Mouse (Mus musculus) neural tube, embryonic 13.5 days (tissue): ENCODE measurements around the gene Rhag. TPM values are rescaled to one million over a fixed set of nuclear protein-coding genes. Genes with fewer than 3 reads are reported as not detected.

Source experiments
- ATAC-seq: fragments of 200-750 bp; cut with Nextera tagmentation; 2 replicates; pipeline ENCODE4 v1.8.0; 2017; ENCODE audit warnings: low read depth, mild to moderate bottlenecking, moderate TSS enrichment, moderate library complexity
- H3K27ac ChIP-seq: fragments of 300-500 bp; sonication (generic); replicated peaks from 2 replicates; pipeline ENCODE4 v1.5.1; 2015; ENCODE audit warnings: moderate library complexity, mild to moderate bottlenecking, inconsistent platforms
- H3K27me3 ChIP-seq: fragments of 300-500 bp; sonication (generic); 2 replicates; pipeline ENCODE4 v1.6.1; 2015; ENCODE audit warnings: mild to moderate bottlenecking, inconsistent platforms
- H3K36me3 ChIP-seq: fragments of 300-500 bp; sonication (generic); 2 replicates; pipeline ENCODE4 v1.6.1; 2015; ENCODE audit warnings: mild to moderate bottlenecking, inconsistent platforms
- H3K4me1 ChIP-seq: fragments of 300-500 bp; sonication (generic); replicated peaks from 2 replicates; pipeline ENCODE4 v1.6.1; 2015; ENCODE audit warnings: inconsistent platforms
- H3K4me2 ChIP-seq: fragments of 300-500 bp; sonication (generic); 2 replicates; pipeline ENCODE4 v1.6.1; 2015; ENCODE audit warnings: inconsistent platforms, mild to moderate bottlenecking, moderate library complexity
- H3K4me3 ChIP-seq: fragments of 300-500 bp; sonication (generic); 2 replicates; pipeline ENCODE4 v1.5.1; 2015; ENCODE audit warnings: mild to moderate bottlenecking, inconsistent platforms
- H3K9ac ChIP-seq: fragments of 300-500 bp; sonication (generic); 2 replicates; pipeline ENCODE4 v1.6.1; 2015; ENCODE audit warnings: moderate library complexity, mild to moderate bottlenecking, inconsistent platforms
- H3K9me3 ChIP-seq: fragments of 300-500 bp; sonication (generic); 2 replicates; pipeline ENCODE4 v1.6.1; 2016; ENCODE audit warnings: inconsistent platforms
- WGBS: fragments of 180-500 bp; shearing (Covaris S2); methylation state at CpG from one replicate; pipeline ENCODE4 v1.1.7; 2015; 5-methylcytosine and 5-hydroxymethylcytosine counted together
- polyA plus RNA-seq: library from polyadenylated mRNA; unstranded; fragments of >200 nt; fragmentation: Nextera tagmentation; extraction: Ambion mirVana; gene quantifications from 2 replicates; pipeline ENCODE4 v1.2.1, GENCODE M21; 2015

Rhag gene
- polyA plus RNA-seq, 1 experiment from 2014 or later, result 0.95 TPM

- no peak for ATAC-seq
- Histone ChIP-seq H3K9ac (no peak overlapping the region), H3K27ac (no peak overlapping the region), H3K9me3 (no peaks in the 10 kb centered on the region), H3K36me3 (no peaks in the 10 kb centered on the region), H3K4me1 (no peaks in the 10 kb centered on the region), H3K27me3 (no peaks in the 10 kb centered on the region), H3K4me2 (no peak overlapping the region), H3K4me3 (no peak overlapping the region)
- 83% methylated on average over 9 of the region's 9 CpGs for WGBS
Measured at GRCm38 (mm10) chr17:40821477-40821876, 10.6 kb downstream of the Rhag start.

DNA sequence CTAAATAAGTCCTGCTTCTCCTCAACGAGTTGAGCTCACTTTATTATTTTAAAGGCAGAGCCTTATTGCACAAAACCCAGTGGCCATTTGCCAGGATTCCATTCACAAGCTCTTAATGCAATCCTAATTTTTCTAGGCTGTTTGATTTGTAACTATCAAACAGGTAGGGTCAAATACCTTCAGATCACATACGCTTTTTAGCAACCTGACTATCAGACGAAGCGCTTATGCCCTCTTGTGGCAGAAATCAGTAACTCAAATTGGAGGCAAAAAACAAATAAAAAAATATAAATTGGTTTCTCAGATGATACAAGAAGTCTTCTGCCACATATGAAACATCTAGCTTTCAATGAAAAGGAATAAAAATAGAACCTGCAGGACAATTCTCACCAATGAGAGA lies 12.9 kb downstream of the Rhag start:
- Histone ChIP-seq H3K9me3 (no peaks in the 10 kb centered on the region), H3K36me3 (no peaks in the 10 kb centered on the region), H3K4me3 (no peak overlapping the region), H3K9ac (no peak overlapping the region), H3K4me1 (no peaks in the 10 kb centered on the region), H3K27me3 (no peaks in the 10 kb centered on the region), H3K4me2 (no peak overlapping the region), H3K27ac (no peak overlapping the region)
- no peak for ATAC-seq
- WGBS, result 31% methylated on average over 4 of the region's 4 CpGs

DNA sequence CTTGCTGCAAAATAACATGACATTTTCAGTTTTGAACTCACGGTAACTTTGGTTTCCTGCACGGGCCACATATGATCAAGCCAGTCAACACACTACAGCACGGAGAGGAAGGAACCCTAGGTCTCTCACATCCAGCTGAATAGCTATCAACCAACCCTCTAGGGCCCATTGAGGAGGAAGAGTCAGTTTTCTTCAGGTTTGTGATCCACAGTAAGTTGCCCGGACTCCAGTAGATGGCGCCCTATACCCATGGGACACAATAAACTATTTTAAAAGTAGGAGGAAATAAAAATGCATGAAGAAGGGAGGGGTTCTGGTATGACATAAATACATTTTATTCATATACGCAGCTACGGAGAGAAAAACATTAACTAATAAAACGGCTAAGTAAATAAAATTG lies 13.6 kb downstream of the Rhag start:
- Histone ChIP-seq H3K4me3 (no peak overlapping the region), H3K9ac (no peak overlapping the region), H3K36me3 (no peaks in the 10 kb centered on the region), H3K27ac (no peak overlapping the region), H3K9me3 (no peaks in the 10 kb centered on the region), H3K4me1 (no peaks in the 10 kb centered on the region), H3K4me2 (no peak overlapping the region), H3K27me3 (no peaks in the 10 kb centered on the region)
- no peak for ATAC-seq
- 64% methylated on average over 8 of the region's 8 CpGs for whole genome bisulfite sequencing

GRCm38 (mm10) chr17:40831870-40832269 lies 20.9 kb downstream of the Rhag start:
- H3K4me2 ChIP-seq, result no peak overlapping the region
- no peaks in the 10 kb centered on the region for H3K36me3 ChIP-seq
- H3K4me3 ChIP-seq, result no peak overlapping the region
- H3K27me3 ChIP-seq, result no peaks in the 10 kb centered on the region
- no peaks in the 10 kb centered on the region for H3K4me1 ChIP-seq
- WGBS, result 66% methylated on average over 2 of the region's 2 CpGs
- H3K9ac ChIP-seq, result no peak overlapping the region
- H3K9me3 ChIP-seq, result no peaks in the 10 kb centered on the region
- no peak overlapping the region for H3K27ac ChIP-seq
- ATAC-seq, result no peak

GRCm38 (mm10) chr17:40837308-40837707 lies 26.4 kb downstream of the Rhag start:
- Histone ChIP-seq H3K27ac (no peak overlapping the region), H3K27me3 (no peaks in the 10 kb centered on the region), H3K4me1 (no peaks in the 10 kb centered on the region), H3K4me3 (no peak overlapping the region), H3K9me3 (no peaks in the 10 kb centered on the region), H3K4me2 (no peak overlapping the region), H3K36me3 (no peaks in the 10 kb centered on the region), H3K9ac (no peak overlapping the region)
- no peak for ATAC-seq

DNA sequence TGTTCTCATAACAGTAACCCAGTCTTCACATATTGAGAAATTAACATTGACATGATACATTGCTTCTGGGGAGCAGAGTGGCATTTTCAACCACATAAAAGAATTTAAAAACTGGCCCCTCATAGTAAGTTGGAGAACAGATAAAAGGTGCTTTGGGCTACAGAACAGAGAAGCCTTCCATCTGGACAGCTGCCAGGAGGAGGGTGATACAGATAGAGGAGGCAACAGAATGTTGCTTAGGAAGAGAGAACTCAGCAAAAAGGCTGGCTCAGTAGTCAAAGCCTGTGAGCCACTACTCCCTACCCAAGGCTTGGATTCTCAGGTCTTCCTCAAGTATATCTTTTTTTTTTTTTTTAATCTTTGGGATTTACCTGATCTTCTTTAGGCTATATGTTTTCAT lies 44.1 kb downstream of the Rhag start:
- Histone ChIP-seq H3K4me1 (no peaks in the 10 kb centered on the region), H3K4me2 (no peak overlapping the region), H3K27me3 (no peaks in the 10 kb centered on the region), H3K9me3 (no peaks in the 10 kb centered on the region), H3K4me3 (no peak overlapping the region), H3K27ac (no peak overlapping the region), H3K36me3 (no peaks in the 10 kb centered on the region), H3K9ac (no peak overlapping the region)
- ATAC-seq, result no peak

DNA sequence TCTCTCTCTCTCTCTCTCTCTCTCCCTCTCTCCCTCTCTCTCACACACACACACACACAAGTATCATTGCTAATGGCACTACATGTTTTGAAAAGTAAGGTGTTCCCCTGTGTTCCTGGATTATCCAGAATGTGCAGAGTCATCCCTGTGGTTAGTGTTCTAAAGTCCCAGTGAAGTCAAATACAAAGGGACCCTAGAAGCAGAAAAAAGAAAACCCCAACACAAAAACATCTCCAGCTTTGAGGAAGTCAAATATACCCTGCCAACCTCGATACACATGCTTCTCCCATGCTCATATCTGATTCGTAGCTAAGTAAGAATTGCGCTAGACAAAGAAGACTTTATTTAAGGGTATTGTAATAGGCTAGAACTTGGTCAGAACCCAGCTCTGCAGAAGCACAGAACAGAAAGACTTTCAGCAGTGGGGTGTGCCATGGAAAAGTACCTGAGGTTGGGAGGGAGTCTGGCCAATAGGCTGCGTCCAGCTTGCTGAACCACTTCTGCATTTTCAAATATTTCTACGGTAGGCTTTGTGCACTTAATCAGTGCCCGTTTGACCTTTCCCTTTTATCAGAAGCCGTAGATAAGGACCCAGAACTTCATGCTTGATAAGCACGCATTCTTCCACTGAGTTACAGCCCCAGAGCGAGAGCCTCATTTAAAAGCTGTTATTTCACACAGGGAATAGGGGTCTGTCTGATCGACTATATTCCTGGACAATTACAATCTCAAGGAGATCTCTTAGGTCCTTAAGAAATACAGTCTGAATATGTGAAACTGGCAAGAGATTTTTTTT lies 58.2 kb downstream of the Rhag start:
- Histone ChIP-seq H3K27ac (no peak overlapping the region), H3K4me2 (no peak overlapping the region), H3K9ac (no peak overlapping the region), H3K4me3 (no peak overlapping the region), H3K4me1 (no peaks in the 10 kb centered on the region), H3K9me3 (no peaks in the 10 kb centered on the region), H3K36me3 (no peaks in the 10 kb centered on the region), H3K27me3 (no peaks in the 10 kb centered on the region)
- 79% methylated on average over 10 of the region's 10 CpGs for WGBS
- no peak for ATAC-seq

- Histone ChIP-seq H3K4me2 (no peak overlapping the region), H3K36me3 (no peaks in the 10 kb centered on the region), H3K27ac (no peak overlapping the region), H3K9me3 (no peaks in the 10 kb centered on the region), H3K4me3 (no peak overlapping the region), H3K27me3 (no peaks in the 10 kb centered on the region), H3K9ac (no peak overlapping the region), H3K4me1 (no peaks in the 10 kb centered on the region)
- no peak for ATAC-seq
- 98% methylated on average over 6 of the region's 6 CpGs for WGBS
Measured at GRCm38 (mm10) chr17:40872626-40873025, 61.7 kb downstream of the Rhag start.

GRCm38 (mm10) chr17:40873582-40874011 lies 62.7 kb downstream of the Rhag start:
- Histone ChIP-seq H3K9me3 (no peaks in the 10 kb centered on the region), H3K27me3 (no peaks in the 10 kb centered on the region), H3K4me1 (no peaks in the 10 kb centered on the region), H3K27ac (no peak overlapping the region), H3K4me2 (no peak overlapping the region), H3K9ac (no peak overlapping the region), H3K36me3 (no peaks in the 10 kb centered on the region), H3K4me3 (no peak overlapping the region)
- WGBS, result 48% methylated on average over 2 of the region's 2 CpGs
- ATAC-seq, result no peak

- H3K36me3 ChIP-seq, result no peaks in the 10 kb centered on the region
- peaks cover 1% of the 10 kb centered on the region for H3K4me1 ChIP-seq
- no peak overlapping the region for H3K9ac ChIP-seq
- H3K4me2 ChIP-seq, result no peak overlapping the region
- H3K4me3 ChIP-seq, result no peak overlapping the region
- H3K27ac ChIP-seq, result no peak overlapping the region
- ATAC-seq, result no peak
- H3K9me3 ChIP-seq, result no peaks in the 10 kb centered on the region
- WGBS, result 89% methylated on average over 3 of the region's 3 CpGs
- peaks cover 6% of the 10 kb centered on the region for H3K27me3 ChIP-seq
Measured at GRCm38 (mm10) chr17:40874701-40875100, 63.8 kb downstream of the Rhag start.

- 98% methylated on average over 1 of the region's 1 CpGs for WGBS
- Histone ChIP-seq H3K9ac (no peak overlapping the region), H3K27ac (no peak overlapping the region), H3K4me3 (no peak overlapping the region), H3K27me3 (peaks cover 7% of the 10 kb centered on the region), H3K9me3 (no peaks in the 10 kb centered on the region), H3K36me3 (no peaks in the 10 kb centered on the region), H3K4me1 (peaks cover 10% of the 10 kb centered on the region), H3K4me2 (no peak overlapping the region)
- ATAC-seq, result no peak
Measured at GRCm38 (mm10) chr17:40875568-40875967, 64.6 kb downstream of the Rhag start.

GRCm38 (mm10) chr17:40877741-40878140 lies 66.8 kb downstream of the Rhag start:
- Histone ChIP-seq H3K27me3 (peaks cover 7% of the 10 kb centered on the region), H3K4me1 (peaks cover 11% of the 10 kb centered on the region), H3K27ac (no peak overlapping the region), H3K4me2 (no peak overlapping the region), H3K4me3 (no peak overlapping the region), H3K9me3 (no peaks in the 10 kb centered on the region), H3K36me3 (no peaks in the 10 kb centered on the region), H3K9ac (no peak overlapping the region)
- WGBS, result 33% methylated on average over 3 of the region's 3 CpGs
- ATAC-seq, result no peak

DNA sequence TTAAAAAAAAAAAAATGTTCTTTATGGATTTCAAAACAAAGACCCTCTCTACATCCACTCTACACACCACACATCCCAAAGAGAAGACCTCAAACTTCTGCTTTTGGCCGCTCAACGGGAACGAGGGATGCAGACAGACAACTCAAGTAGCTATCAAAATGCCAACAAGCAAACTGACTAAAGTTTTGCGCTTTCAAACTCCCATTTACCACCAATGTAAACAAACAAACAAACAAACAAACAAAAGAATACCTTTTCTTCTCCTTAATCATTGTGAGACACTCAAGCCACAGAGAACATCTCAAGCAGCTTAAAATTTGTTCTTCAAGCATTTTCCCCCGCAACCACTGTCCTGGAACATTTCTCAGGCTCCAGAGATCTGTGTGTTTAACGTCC lies 68.6 kb downstream of the Rhag start:
- H3K27me3 ChIP-seq, result peaks cover 7% of the 10 kb centered on the region
- H3K4me2 ChIP-seq, result peak overlapping the region; percentile 92
- H3K36me3 ChIP-seq, result no peaks in the 10 kb centered on the region
- peak overlapping the region; percentile 55 for H3K4me3 ChIP-seq
- H3K4me1 ChIP-seq, result peaks cover 11% of the 10 kb centered on the region
- WGBS, result 5% methylated on average over 6 of the region's 6 CpGs
- ATAC-seq, result no peak
- H3K9ac ChIP-seq, result peak overlapping the region; percentile 63
- H3K9me3 ChIP-seq, result no peaks in the 10 kb centered on the region
- no peak overlapping the region for H3K27ac ChIP-seq
